Mouse (Mus musculus) small intestine, adult 2 months (tissue): ENCODE measurements around the gene Mob4.

Experiments used
- CTCF ChIP-seq: fragments of 200-500 bp; IDR thresholded peaks from 2 replicates; pipeline ENCODE4 v1.5.1; 2012; ENCODE audit warnings: low read depth, mild to moderate bottlenecking, control low read depth, inconsistent platforms, low read length, moderate library complexity, mixed read lengths; ENCODE audit not compliant: insufficient replicate concordance, insufficient read length; ENCODE audit errors: extremely low read depth
- POLR2A ChIP-seq: fragments of 200-500 bp; IDR thresholded peaks from 2 replicates; pipeline ENCODE4 v1.6.1; 2012; ENCODE audit warnings: low read depth, mild to moderate bottlenecking, control low read depth, inconsistent platforms, low read length, moderate library complexity

DNA sequence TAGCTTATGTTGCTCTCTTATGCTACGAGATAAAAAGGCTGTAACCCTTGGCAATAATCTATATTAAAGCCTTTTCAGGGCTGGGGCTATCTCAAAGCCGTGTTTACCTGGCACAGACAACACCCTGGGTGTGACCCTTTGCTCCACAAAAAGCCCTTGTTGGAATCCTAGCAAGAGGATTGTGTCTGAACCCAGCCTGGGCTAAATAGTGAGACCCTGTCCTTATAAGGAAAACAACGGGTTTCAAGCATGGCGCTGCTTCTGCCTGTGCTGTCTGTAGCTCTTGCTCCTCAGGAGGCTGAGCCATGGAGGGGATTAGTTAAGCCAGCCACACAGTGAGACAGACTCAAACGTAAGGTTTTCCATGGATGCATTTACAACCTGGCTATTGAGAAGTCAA is 31.8 kb downstream of the Mob4 start:
- TF ChIP-seq POLR2A = no peak
- no peak for TF ChIP-seq CTCF
